Mouse (Mus musculus): ENCODE data around the gene Far1.

GRCm38 (mm10) chr7:113572741-113573140, 59.1 kb downstream of the Far1 start:
- no peak for TF ChIP-seq CTCF (IDR thresholded peaks at IDR 0.05; ENCODE audit: low read depth)
- no peak for TF ChIP-seq EP300 (IDR thresholded peaks at IDR 0.05; ENCODE audit: low read depth)
